Mouse (Mus musculus) kidney, adult 9 months (tissue): ENCODE data around the gene Rpl5.
A peak's percentile ranks its signal among the peaks of the same experiment; 100 is the strongest.
"Not testable (repeated sequence)": the region's sequence is repeated elsewhere in the genome, so short reads cannot be mapped to it uniquely, and the experiment has no call there.

Experiments used
- DNase-seq: peaks from one replicate; pipeline ENCODE4 v3.0.0; 2022

The Rpl5 gene

DNA sequence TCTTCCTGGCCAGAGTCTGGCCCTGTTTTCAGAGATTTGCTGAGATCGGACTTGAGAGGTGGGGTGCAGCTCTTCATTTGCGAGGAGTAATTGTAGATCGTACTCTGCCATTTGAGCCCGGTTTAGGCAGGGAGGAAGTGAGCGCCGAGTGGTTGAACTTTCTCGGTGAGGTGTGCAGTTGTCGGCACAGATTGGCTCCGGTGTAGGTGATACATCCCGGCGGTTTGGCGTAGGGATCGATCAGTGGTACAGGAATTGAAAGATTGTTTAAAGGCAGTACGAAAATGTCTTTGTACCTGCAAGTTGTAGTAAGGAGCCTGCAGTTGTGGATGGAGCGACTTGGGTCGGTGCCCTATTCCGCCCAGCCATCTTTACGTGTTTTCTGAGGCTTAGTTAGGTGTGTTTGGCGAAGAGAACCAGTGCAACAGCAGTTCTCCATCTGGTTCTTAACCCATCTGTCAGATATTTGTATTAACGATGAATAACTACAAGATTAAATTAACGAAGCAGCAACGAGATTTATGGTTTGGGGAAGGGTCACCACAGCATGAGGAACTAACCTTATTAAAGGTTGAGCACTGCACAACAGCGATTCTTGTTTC lies 813 bp downstream of the Rpl5 start:
- no peak for DNase-seq

DNA sequence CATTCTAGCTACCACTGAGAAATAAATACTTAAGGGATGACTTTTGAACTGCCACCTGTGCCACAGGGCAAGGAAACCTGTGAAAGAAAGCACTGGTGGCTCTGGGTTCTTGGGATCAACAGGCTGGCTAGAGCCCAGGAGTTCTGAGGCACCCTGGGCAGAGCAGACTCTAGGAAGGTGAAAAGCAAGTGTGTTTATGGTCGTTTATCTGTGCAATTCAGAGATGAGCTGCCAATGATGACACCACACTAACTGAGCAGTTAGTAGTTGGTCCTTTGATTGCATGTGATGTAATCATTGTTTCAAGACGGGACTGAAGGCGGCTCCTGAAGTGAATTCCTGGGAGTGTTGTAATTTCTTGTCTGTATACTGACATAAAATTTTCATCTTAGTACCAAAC lies 4.0 kb downstream of the Rpl5 start:
- DNase-seq = no peak

DNA sequence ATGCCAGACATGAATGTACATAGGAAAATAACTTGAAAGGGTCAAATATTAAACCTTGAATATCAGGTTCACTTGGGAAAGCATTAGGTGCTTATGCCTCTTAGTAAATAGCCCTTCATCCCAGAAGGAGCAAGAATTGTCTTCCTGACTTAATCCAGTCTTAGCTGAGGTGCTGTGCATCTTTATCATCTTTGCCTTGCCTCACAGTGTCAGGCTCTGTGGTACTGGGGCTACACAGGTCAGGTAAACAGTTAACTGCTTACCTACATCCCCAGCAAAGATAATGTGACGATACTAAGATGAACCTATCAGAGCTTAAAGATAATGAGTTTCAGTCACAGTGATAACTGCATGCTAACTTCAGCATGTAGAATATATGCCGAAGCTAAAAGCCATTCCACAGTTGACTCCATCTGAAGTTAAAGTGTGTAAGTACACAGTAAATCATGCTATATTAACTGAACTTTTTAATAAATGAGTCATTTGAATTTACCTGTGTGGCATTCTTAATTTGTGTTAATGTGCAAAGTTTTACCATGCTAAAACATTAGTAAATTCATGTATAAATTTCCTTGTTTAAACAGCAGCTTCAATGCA lies 8.3 kb downstream of the Rpl5 start:
- no peak for DNase-seq

DNA sequence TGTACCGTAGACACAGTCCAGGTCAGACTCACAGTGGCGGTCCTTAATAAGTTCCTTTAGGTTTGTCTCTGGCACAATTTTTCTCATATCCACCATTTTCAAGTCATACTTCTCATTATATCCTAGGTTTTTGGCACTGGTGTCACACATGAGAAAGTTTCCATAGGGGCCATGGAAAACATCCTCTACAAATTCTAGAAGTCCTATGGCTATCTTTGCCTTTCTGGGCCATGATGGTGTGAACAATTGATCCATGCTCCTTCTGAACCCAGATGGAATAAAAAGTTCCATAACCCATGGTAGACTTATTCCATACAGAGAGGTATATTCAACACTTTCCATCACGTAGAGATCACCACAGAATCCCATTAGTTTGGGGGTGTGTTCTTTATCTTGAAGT lies 9.4 kb downstream of the Rpl5 start:
- DNase-seq = no peak

DNA sequence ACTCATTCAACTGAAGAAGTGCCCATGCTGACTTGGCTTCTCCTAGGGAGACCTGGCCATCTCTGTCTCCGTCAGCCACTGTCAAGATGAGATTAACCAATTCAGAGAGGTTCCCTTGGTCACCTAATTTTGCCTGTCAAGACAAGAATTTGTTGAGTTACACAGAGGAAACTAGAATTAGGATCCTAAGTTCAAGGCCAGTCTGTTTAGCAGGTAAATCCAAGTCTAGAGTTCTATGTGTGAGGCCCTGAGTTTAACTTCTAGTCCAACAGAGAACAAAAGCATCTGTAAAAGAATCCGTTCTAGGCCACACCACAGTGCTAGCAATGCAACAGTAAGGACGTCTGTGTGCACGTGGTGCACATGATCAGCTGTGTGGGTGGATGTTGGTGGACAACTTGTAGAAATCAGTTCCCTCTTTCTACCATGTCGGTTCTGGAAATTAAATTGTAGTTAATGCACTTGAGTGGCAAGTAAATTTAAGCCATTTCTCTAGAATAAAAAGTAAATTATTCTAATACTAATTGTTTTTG lies 9.8 kb downstream of the Rpl5 start:
- no peak for DNase-seq

DNA sequence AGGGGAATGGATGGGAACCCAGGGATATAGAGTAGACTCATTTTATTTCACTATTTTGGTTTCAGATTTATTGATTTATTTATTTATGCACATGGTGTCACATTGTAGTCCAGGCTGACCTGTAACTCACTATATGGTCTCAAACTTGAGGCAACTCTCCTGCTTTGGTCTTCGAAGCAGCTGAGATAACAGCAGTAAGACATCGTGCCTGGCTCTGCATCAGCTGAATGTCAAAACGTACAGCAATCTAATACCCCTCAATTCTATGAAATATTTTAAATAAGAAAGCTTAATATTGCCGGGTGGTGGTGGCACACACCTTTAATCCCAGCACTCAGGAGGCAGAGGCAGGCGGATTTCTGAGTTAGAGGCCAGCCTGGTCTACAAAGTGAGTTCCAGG lies 10.7 kb downstream of the Rpl5 start:
- DNase-seq = no peak

DNA sequence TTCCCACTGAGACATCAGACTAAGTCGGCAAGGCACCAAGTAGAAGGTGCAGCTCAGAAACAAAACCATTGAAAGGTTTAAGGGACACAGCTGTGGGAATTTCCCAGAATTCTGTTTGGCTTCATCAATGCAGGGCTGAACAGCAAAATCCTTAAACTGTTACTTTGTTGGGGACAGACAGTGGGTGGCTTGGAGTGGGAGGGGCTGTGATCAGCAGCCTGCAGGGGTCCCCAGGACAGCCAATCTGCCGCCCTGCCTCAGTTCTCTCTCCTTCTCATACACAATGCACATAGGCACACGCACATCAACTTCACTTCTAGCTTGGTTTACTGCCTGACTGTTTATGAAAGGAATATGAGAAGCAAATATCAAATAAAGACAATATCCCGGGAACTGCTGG lies 15.0 kb downstream of the Rpl5 start:
- no peak for DNase-seq

DNA sequence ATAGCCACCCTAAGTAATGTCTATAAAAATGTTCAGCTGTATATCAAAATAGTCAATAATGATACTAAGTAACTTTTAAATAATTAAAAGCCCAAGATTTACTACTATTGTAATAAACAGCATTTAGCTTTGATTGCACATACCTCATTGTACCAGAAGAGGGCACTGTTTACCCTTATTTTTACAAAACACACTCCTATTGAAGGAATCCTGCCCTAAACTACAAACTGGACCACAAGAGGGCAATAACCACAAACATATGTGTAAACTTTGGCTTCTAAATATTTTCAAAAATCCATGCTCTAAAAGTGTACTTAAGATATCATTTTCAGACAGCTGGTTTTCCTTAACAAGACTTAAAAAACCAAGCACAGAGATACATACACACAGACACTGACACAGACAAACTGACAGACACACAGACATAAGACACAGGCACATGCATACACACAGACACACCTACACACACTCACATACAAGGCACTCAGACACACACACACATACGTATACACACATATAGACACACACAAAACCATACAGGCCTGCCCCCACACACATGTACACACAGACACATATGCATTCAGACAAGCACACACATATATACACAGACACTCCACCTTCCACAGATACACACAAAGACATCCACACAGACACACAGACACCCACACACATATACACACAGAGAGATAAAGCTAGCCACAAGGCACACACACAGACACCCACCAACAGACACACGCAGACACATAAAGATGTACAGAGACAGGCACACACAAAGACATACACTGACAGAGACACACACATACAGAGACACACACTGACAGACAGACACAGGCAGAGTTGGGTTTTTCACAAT lies 21.3 kb downstream of the Rpl5 start:
- DNase-seq = peak; percentile 90

DNA sequence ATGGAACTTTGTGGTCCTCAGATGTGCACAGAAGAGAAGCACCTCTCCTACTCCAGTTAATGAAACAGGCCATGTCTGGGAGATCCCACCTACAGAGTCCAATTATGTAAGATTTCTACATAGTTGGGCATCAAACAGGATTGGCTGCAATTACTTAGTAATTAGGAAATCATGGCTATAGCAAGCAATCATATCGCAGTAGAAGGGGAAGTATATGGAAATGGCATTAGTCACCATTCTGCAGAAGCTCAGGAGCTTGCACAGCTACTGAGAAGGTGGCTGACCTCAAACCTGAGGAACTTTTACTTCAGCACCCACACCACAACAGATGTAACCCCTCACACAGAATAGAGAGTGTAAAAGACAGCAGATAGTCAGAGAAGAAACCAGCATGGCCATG lies 22.5 kb downstream of the Rpl5 start:
- DNase-seq = no peak

DNA sequence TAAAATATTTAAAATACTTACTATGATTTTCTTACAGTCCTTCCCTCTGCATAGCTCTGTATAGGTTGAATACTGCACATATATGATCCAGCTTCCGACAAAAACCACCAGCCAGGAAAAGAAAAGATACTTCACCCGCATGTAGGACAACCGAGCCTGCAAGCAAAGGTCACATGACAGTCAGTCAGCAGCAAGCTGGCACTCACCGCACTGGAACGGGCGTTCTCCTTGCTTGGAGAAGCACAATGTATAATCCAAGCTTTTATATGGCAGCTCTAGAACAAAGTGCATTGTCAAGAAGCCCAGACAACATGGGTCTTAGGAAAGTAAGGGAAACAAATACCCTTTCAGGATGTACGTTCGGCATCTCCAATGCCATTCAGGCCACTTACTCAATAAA lies 24.3 kb downstream of the Rpl5 start:
- peak; percentile 45 for DNase-seq

DNA sequence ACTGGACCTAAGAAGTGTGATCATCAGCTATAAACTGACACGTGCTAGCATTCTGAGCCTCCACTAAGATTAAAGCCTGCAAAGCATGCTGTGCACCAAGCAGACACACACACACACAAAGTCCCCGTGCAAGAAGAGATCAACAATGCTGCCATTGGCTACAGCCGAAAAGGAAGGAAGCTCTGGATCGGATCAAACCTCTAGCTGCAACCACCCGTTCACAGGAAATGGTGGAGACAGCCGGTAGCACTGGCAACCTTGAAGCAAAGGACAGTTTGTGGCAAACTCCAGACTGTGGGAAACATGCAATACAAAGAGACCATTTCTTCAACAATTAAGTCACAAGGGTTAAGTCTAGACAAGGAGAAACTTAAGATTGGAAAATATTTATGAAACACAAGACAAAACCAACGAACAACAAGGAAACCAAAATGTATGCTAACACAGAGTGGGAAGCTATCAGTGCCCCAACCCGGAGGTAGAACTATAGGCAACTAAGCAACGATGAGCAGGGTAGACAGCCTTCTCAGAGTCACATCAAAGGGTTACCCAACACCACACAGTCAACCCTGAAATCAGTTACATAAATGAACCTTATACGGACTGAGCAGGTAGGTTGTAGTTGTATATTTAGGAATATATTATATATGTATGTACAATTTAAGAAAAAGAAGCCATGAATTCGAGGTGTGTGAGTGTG lies 26.4 kb downstream of the Rpl5 start:
- DNase-seq = no peak

DNA sequence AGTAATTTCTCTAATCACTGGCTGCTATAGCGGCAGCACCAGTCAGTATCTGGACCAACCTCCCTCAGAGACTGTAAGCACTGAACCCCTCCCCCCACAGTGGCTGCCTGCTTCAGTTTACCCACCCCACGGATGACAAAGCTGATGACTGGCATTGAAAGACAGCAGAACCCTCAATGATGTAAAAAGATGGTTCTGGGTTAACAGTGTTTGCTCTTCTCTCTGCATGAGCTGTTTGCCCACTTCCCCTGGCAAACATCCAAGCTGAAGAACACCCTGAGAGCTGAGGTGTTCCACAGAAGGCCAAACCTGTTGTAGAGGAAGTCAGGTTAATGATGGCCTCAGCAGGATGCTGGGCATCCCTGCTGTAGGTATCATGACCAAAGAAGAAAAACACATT lies 32.3 kb downstream of the Rpl5 start:
- DNase-seq = no peak

DNA sequence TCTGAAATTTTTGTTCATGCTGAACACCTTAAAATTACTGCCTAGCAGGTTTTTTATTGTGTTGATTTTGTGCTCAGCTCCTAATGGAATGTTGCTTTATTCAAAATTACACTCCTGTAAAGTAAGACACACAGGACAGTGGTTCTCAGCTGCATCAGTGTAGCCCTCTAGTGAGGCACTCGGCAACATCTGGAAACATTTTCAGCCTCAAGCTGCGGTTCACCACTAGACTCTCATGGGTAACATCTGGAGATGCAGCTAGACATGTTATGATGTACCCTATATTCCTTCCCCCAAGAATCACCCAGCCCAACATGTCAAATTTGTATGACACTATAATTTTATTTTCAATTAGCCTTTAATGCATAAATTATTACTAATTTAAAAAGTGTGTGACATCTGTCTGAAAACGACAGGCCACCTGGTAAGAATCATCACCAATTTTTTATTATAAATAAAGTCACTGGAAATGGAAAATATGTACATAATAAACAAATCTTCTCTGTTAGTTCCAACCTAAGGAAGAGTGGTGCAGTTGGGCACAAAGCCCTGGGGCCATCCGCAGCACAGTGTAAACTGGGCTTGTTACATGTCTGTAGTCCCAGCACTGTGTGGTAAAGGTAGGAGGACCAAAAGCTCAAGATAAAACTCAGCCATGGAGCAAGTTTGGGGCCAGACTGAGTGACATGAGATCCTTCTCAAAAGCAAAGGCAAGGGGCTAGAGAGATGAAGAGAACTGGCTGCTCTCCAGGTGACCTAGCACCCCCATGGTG lies 33.1 kb downstream of the Rpl5 start:
- DNase-seq = no peak

DNA sequence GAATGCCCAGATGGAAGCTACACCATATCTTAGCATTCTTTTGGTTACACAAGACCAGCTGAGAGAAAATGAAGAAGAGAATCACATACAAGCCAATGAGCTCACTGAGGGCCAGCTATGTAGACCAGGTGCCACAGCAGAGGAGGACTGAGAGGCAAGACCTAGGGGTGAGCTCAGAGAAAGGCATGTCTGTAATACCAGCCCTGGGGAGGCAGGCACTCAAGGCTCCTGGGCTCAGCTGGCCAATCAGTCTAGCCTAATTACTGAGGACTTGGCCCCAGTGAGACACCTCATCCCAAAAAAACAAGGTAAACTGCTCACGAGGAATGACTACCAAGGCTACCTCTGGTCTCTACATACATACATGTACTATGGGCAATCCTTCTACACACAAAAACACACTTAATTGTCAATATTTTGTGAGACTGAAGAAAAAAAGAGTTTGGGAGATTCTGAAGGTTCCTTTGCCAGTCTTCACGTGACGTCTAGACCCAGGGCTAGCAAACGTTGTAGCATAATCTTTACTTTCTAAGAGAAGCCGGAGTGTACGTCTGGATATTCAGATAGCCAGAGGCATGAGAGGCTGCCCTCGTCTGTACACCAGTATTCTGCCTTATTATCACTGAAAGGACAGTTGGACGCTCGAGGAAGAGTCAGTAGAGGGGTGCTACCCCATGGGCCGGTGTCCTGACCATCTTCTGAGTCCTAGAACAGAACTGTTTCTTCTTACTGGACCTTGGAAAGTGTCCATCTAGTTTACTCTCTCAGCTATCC lies 34.7 kb downstream of the Rpl5 start:
- DNase-seq = no peak

DNA sequence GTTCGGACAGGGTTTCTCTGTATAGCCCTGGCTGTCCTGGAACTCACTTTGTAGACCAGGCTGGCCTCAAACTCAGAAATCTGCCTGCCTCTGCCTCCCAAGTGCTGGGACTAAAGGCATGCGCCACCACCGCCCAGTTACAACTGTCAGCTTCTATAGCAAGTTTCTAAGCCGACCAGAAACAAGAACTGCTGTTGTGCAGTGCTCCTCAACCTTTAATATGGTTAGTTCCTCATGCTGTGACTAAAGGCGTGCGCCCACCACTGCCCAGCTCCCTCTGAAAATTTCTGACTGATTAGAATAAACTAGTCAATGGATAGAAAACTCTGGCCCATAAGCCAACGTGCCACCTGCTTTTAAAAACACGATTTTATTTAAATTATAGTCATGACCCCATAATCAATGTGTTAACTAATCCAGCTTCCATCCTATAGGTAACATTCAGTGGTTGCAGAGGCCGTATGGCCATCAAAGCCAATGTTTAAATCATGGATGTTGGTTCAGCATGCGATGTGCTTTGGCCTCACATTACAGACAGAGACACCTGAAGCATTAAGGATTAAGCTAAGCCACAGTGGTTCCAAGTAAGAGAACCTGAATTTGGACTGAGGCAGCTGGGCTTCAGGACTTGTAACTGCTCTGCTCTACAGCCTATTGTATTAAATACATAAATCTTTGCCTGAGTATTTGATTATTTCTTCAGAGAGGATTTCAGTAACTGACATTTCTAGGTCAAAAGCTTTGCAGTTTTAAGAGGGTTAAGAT lies 36.5 kb downstream of the Rpl5 start:
- no peak for DNase-seq

DNA sequence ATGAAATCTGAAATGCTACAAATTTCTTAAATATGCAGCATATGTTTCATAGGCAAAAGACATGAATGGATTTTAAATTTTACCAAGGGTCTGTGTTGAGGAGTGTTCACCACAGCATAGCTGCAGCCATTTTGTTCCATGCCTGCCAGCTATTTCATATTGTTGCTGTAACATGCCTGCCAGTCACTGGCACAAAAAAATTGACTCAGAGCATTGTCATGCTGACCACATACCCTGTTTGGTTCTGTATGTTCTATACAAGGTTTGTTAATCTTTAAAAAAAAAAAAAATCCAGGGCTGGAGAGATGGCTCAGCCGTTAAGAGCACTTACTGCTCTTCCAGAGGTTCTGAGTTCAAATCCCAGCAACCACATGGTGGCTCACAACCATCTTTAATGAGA lies 38.2 kb downstream of the Rpl5 start:
- DNase-seq = not testable (repeated sequence)

DNA sequence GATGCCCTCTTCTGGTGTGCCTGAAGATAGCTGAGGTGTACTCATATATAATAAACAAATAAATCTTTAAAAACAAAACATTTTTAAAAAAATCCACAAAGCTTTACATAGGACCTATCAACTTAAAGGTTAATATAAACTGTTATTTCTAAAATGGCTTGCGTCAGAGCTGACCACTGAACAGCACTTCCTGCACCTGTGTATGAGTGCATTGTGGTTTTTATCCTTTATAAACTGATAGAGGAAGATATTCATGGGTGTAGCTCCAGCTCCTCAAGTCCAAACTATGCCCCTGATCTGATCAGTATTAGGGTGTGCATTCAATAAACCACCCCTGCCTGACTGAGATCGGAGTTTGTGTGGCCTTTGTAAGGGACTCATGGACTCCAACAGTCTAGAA lies 38.6 kb downstream of the Rpl5 start:
- DNase-seq = no peak

DNA sequence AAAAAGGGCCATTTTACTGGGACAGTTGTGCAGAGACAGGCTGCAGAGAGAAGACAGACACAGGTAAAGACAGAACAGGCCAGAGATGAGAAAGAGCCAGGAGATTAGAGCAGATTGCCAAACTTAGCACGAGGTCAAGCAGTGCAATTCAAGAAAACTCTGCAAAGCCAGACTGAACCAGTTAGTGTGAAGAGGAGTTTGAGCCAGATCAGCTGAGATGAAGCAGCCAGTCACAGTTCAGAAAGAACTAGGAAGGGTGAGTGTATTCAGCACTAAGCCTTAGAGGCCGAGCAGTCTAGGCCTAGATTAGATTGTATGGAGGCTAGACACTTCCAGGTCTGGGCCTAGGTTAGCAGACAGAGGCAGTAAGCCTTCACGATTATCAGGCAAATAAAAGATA lies 39.4 kb downstream of the Rpl5 start:
- peak; percentile 71 for DNase-seq

DNA sequence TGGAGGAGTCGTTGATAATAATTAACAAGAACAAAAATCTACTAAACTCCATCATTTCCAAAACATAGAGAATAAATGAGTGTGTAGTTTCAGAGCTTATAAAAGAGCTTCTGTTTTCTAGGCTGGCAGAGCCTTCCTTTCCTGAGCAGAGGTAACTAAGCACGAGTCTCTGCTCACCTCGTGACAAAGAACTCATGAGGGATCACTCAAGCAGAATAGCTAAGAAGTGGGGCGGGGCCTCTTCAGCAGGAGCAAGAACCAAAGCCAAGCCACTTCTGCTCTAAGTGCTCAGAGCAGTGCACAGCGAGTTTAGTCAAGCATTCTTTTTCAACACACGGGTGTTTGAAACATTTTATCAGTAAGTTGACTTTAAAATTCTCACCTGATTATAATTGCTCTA lies 40.9 kb downstream of the Rpl5 start:
- peak; percentile 81 for DNase-seq

DNA sequence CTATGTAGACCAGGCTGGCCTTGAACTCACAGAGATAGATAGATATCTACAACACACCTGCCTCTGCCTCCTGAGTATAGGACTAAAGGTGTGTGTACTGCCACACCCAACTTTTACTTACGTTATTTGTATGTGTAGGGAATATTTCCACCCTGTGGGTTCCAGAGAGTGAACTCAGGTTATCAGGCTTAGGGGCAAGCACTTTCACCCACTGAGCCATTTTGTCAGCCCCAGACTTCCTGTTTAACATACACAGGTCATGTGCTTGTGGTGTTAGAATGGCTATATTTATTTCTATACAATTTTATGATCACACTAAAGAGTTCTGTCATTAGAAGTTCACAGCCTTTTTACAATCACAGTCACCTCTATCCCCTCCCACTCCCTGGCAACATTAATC lies 42.6 kb downstream of the Rpl5 start:
- no peak for DNase-seq

DNA sequence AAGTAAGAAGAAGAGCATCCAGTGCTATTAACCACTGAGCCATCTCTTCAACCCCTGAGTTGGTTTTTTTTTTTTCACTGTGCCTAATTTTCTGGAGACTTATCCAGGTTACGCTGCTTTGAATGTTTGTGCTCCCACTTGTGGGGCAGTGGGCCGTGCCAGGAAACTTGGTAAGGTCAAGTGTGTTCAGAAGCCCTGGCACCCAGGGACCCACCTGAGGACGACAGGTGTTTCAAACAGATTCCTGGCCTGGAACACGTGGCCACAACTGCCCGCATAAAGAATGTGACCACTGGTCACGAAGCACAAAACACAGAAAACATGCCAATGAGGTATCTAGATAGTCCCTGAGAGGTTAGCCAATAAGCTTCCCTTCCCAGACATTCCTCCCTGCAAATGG lies 43.2 kb downstream of the Rpl5 start:
- DNase-seq = no peak
